Mouse (Mus musculus) MEL (cell line): ENCODE results near the gene Tmem108. TPM values are rescaled to one million over a fixed set of nuclear protein-coding genes. Genes with fewer than 3 reads are reported as not detected.

ENCODE experiments used
- DNase-seq: peaks from one replicate; pipeline ENCODE4 v3.0.0; 2011; ENCODE audit warnings: low read depth, low spot score
- H3K27ac ChIP-seq: 2 replicates; pipeline ENCODE4 v1.5.1; 2012; ENCODE audit warnings: low read depth, mild to moderate bottlenecking, control low read depth, low read length, moderate library complexity; ENCODE audit not compliant: control insufficient read depth
- H3K27me3 ChIP-seq, 2 experiments: fragments of 150-350 bp in 1 of 2; sonication (generic) in 1 of 2; 2 replicates each; pipeline ENCODE4 v1.6.1; 2012; ENCODE audit warnings: low read length in 2 of 2, mild to moderate bottlenecking in 2 of 2, improper control_type of control experiment in 1 of 2, moderate library complexity in 1 of 2; ENCODE audit not compliant: insufficient read depth in 2 of 2, control insufficient read depth in 1 of 2
- H3K36me3 ChIP-seq, 2 experiments: 2 replicates each; pipeline ENCODE4 v1.6.1; 2012 to 2014; ENCODE audit warnings: low read length in 2 of 2, improper control_type of control experiment in 1 of 2, inconsistent platforms in 1 of 2, mild to moderate bottlenecking in 1 of 2; ENCODE audit not compliant: insufficient read depth in 2 of 2, control insufficient read depth in 1 of 2
- H3K4me1 ChIP-seq, 2 experiments: fragments of 150-350 bp in 1 of 2; sonication (generic) in 1 of 2; 2 replicates each; pipeline ENCODE4 v1.6.1; 2012; ENCODE audit warnings: low read length in 2 of 2, improper control_type of control experiment in 1 of 2, mild to moderate bottlenecking in 1 of 2; ENCODE audit not compliant: insufficient read depth in 2 of 2, control insufficient read depth in 1 of 2
- H3K4me3 ChIP-seq, 2 experiments: fragments of 150-350 bp in 1 of 2; sonication (generic) in 1 of 2; 2 replicates each; pipeline ENCODE4 v1.5.1; 2012; ENCODE audit warnings: low read depth in 2 of 2, low read length in 2 of 2, mild to moderate bottlenecking in 2 of 2, moderate library complexity in 2 of 2, control low read depth in 1 of 2, improper control_type of control experiment in 1 of 2; ENCODE audit not compliant: control insufficient read depth in 1 of 2, insufficient read depth in 1 of 2
- H3K79me2 ChIP-seq: 2 replicates; pipeline ENCODE4 v1.6.1; 2012; ENCODE audit warnings: mild to moderate bottlenecking, low read length, moderate library complexity; ENCODE audit not compliant: control insufficient read depth, poor library complexity, insufficient read depth
- H3K9ac ChIP-seq: 2 replicates; pipeline ENCODE4 v1.6.1; 2012; ENCODE audit warnings: low read depth, mild to moderate bottlenecking, control low read depth, low read length, moderate library complexity; ENCODE audit not compliant: control insufficient read depth, poor library complexity, severe bottlenecking
- H3K9me3 ChIP-seq: fragments of 150-350 bp; sonication (generic); replicated peaks from 2 replicates; pipeline ENCODE4 v1.6.1; 2012; ENCODE audit warnings: mild to moderate bottlenecking, low read length, improper control_type of control experiment, moderate library complexity; ENCODE audit not compliant: insufficient read depth
- BHLHE40 ChIP-seq: IDR thresholded peaks from 2 replicates; pipeline ENCODE4 v1.6.1; 2012; ENCODE audit warnings: low read depth, mild to moderate bottlenecking, inconsistent platforms, low read length, improper control_type of control experiment, borderline replicate concordance
- E2F4 ChIP-seq: IDR thresholded peaks from 2 replicates; pipeline ENCODE4 v1.6.1; 2011; ENCODE audit warnings: low read depth, low read length, improper control_type of control experiment, borderline replicate concordance
- ELF1 ChIP-seq: IDR thresholded peaks from 2 replicates; pipeline ENCODE4 v1.6.1; 2014; ENCODE audit warnings: low read depth, mild to moderate bottlenecking, inconsistent platforms, low read length, improper control_type of control experiment, moderate library complexity
- GABPA ChIP-seq: IDR thresholded peaks from 2 replicates; pipeline ENCODE4 v1.6.1; 2012; ENCODE audit warnings: low read depth, mild to moderate bottlenecking, inconsistent platforms, low read length, improper control_type of control experiment, moderate library complexity
- GATA1 ChIP-seq: IDR thresholded peaks from 2 replicates; pipeline ENCODE4 v1.6.1; 2011; ENCODE audit warnings: low read depth, low read length, improper control_type of control experiment
- JUND ChIP-seq: IDR thresholded peaks from 2 replicates; pipeline ENCODE4 v1.6.1; 2011; ENCODE audit warnings: low read depth, mild to moderate bottlenecking, improper control_type of control experiment, low read length
- KAT2A ChIP-seq: conservative IDR thresholded peaks from 2 replicates; pipeline ENCODE4 v1.6.1; 2012; ENCODE audit warnings: low read depth, low read length, improper control_type of control experiment, inconsistent platforms
- MAX ChIP-seq: IDR thresholded peaks from 2 replicates; pipeline ENCODE4 v1.6.1; 2011; ENCODE audit warnings: low read length, improper control_type of control experiment
- MAZ ChIP-seq: IDR thresholded peaks from 2 replicates; pipeline ENCODE4 v1.6.1; 2012; ENCODE audit warnings: low read depth, mild to moderate bottlenecking, inconsistent platforms, low read length, improper control_type of control experiment
- MEF2A ChIP-seq: IDR thresholded peaks from 2 replicates; pipeline ENCODE4 v1.6.1; 2014; ENCODE audit warnings: low read depth, mild to moderate bottlenecking, inconsistent platforms, low read length, improper control_type of control experiment; ENCODE audit not compliant: poor library complexity, insufficient replicate concordance, severe bottlenecking; ENCODE audit errors: extremely low read depth
- MXI1 ChIP-seq: IDR thresholded peaks from 2 replicates; pipeline ENCODE4 v1.6.1; 2011; ENCODE audit warnings: mild to moderate bottlenecking, low read depth, low read length, improper control_type of control experiment
- MYB ChIP-seq: IDR thresholded peaks from 2 replicates; pipeline ENCODE4 v1.6.1; 2011; ENCODE audit warnings: mild to moderate bottlenecking, low read depth, low read length, improper control_type of control experiment
- NELFE ChIP-seq: IDR thresholded peaks from 2 replicates; pipeline ENCODE4 v1.6.1; 2011; ENCODE audit warnings: low read depth, low read length, improper control_type of control experiment
- POLR2A ChIP-seq, 2 experiments: IDR thresholded peaks; 2 replicates each; pipeline ENCODE4 v1.6.1; 2011 to 2012; ENCODE audit warnings: low read length in 2 of 2, mild to moderate bottlenecking in 2 of 2, control low read depth in 1 of 2, improper control_type of control experiment in 1 of 2, low read depth in 1 of 2, moderate library complexity in 1 of 2; ENCODE audit not compliant: control insufficient read depth in 1 of 2, insufficient read depth in 1 of 2, poor library complexity in 1 of 2
- RAD21 ChIP-seq: IDR thresholded peaks from 2 replicates; pipeline ENCODE4 v1.6.1; 2011; ENCODE audit warnings: mild to moderate bottlenecking, low read depth, low read length, improper control_type of control experiment
- SIN3A ChIP-seq: IDR thresholded peaks from 2 replicates; pipeline ENCODE4 v1.6.1; 2012; ENCODE audit warnings: low read length, improper control_type of control experiment, inconsistent platforms
- TBP ChIP-seq: IDR thresholded peaks from 2 replicates; pipeline ENCODE4 v1.8.0; 2011; ENCODE audit warnings: low read depth, low read length, improper control_type of control experiment
- TCF12 ChIP-seq: IDR thresholded peaks from 2 replicates; pipeline ENCODE4 v1.6.1; 2014; ENCODE audit warnings: low read depth, mild to moderate bottlenecking, inconsistent platforms, low read length, improper control_type of control experiment, moderate library complexity
- USF1 ChIP-seq: IDR thresholded peaks from 2 replicates; pipeline ENCODE4 v1.6.1; 2014; ENCODE audit warnings: low read depth, mild to moderate bottlenecking, inconsistent platforms, low read length, improper control_type of control experiment, moderate library complexity
- ZKSCAN1 ChIP-seq: IDR thresholded peaks from 2 replicates; pipeline ENCODE4 v1.6.1; 2012; ENCODE audit warnings: low read depth, mild to moderate bottlenecking, inconsistent platforms, low read length, improper control_type of control experiment, moderate library complexity
- polyA plus RNA-seq, 2 experiments: library from polyadenylated mRNA; stranded (reverse) in 1 of 2; unstranded in 1 of 2; fragments of >175 nt in 1 of 2; fragments of >200 nt in 1 of 2; gene quantifications; 2 replicates each; pipeline versions ENCODE4 v1.2.1 to v1.2.4; 2012; ENCODE audit warnings: low replicate concordance in 2 of 2, low read depth in 1 of 2; ENCODE audit not compliant: insufficient read length in 2 of 2, insufficient read depth in 1 of 2, missing spikeins in 1 of 2
- total RNA-seq: library from RNA; depleted of rRNA; stranded (reverse); fragments of 300-350 nt; gene quantifications from 2 replicates; pipeline ENCODE4 v1.2.3, GENCODE M21; 2012

The Tmem108 gene
- total and polyA plus RNA-seq, 3 experiments, result not detected

- Histone ChIP-seq H3K4me1 (no peaks in the 10 kb centered on the region), H3K79me2 (no peaks in the 10 kb centered on the region), H3K9ac (no peak overlapping the region), H3K4me3 (no peak overlapping the region), H3K9me3 (no peaks in the 10 kb centered on the region), H3K36me3 (no peaks in the 10 kb centered on the region), H3K27me3 (no peaks in the 10 kb centered on the region), H3K27ac (no peak overlapping the region)
- no peak for TF ChIP-seq ZKSCAN1
- no peak for TF ChIP-seq ELF1
- no peak for TF ChIP-seq USF1
- no peak for TF ChIP-seq BHLHE40
- TF ChIP-seq MXI1, result no peak
- no peak for TF ChIP-seq GABPA
- TF ChIP-seq JUND, result no peak
- DNase-seq, result no peak
Measured at GRCm38 (mm10) chr9:103751568-103751967, 10.1 kb downstream of the Tmem108 start.

DNA sequence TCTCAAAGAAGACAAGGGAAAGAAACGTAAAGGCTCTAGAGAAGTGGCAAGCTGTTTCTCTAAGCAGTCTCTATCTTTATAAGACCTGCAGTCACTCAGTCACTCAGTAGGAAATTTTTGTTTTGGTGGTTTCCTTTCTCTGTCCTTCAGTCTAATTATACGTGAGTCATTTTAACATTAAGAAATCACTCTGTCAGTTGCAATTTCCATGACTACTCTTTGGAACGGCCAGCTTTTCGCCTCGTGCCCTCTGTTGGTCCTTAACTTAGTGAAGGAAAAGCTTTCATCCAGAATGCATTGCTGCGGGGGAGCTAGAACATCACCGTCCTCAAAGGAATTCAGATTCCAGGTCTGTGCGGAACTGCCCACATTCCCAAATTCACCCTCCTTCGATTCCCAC, 11.1 kb downstream of the Tmem108 start:
- Histone ChIP-seq H3K79me2 (no peaks in the 10 kb centered on the region), H3K9ac (no peak overlapping the region), H3K4me3 (no peak overlapping the region), H3K27me3 (no peaks in the 10 kb centered on the region), H3K36me3 (no peaks in the 10 kb centered on the region), H3K9me3 (no peaks in the 10 kb centered on the region), H3K27ac (no peak overlapping the region), H3K4me1 (no peaks in the 10 kb centered on the region)
- TF ChIP-seq MAX, result no peak
- TF ChIP-seq RAD21, result no peak
- TF ChIP-seq BHLHE40, result no peak
- no peak for TF ChIP-seq SIN3A
- no peak for TF ChIP-seq GATA1
- no peak for TF ChIP-seq NELFE
- no peak for TF ChIP-seq E2F4
- TF ChIP-seq MEF2A, result no peak
- no peak for TF ChIP-seq MYB
- no peak for TF ChIP-seq MAZ
- no peak for TF ChIP-seq TCF12
- no peak for TF ChIP-seq POLR2A (IDR thresholded peaks at IDR 0.05; ENCODE audit: control insufficient read depth in 1 of 2, insufficient read depth in 1 of 2, low read depth in 1 of 2, low read length in 2 of 2, poor library complexity in 1 of 2)
- no peak for TF ChIP-seq ZKSCAN1
- no peak for TF ChIP-seq TBP
- no peak for TF ChIP-seq USF1
- no peak for TF ChIP-seq KAT2A
- DNase-seq, result no peak
